Mouse (Mus musculus) kidney, embryonic 16.5 days (tissue): ENCODE data around the gene Ppan. TPM values are rescaled to one million over a fixed set of nuclear protein-coding genes. Genes with fewer than 3 reads are reported as not detected.

Source experiments
- ATAC-seq: fragments of 200-750 bp; cut with Nextera tagmentation; 2 replicates; pipeline ENCODE4 v1.8.0; 2017; ENCODE audit warnings: moderate TSS enrichment; ENCODE audit not compliant: low FRiP score, low TSS enrichment
- H3K27ac ChIP-seq: fragments of 300-500 bp; sonication (generic); 2 replicates; pipeline ENCODE4 v1.5.1; 2014; ENCODE audit warnings: low read length
- H3K27me3 ChIP-seq: fragments of 300-500 bp; sonication (generic); 2 replicates; pipeline ENCODE4 v1.6.1; 2014; ENCODE audit warnings: low read length, control low read depth, mixed read lengths; ENCODE audit not compliant: insufficient read depth
- H3K36me3 ChIP-seq: fragments of 300-500 bp; sonication (generic); 2 replicates; pipeline ENCODE4 v1.6.1; 2014; ENCODE audit warnings: low read length, control low read depth, mixed read lengths; ENCODE audit not compliant: insufficient read depth
- H3K4me1 ChIP-seq: fragments of 300-500 bp; sonication (generic); 2 replicates; pipeline ENCODE4 v1.6.1; 2014; ENCODE audit warnings: low read length, control low read depth, mixed read lengths; ENCODE audit not compliant: insufficient read depth
- H3K4me2 ChIP-seq: fragments of 300-500 bp; sonication (generic); replicated peaks from 2 replicates; pipeline ENCODE4 v1.6.1; 2014; ENCODE audit warnings: low read depth, low read length
- H3K4me3 ChIP-seq: fragments of 300-500 bp; sonication (generic); 2 replicates; pipeline ENCODE4 v1.5.1; 2014; ENCODE audit warnings: mild to moderate bottlenecking, low read length
- H3K9ac ChIP-seq: fragments of 300-500 bp; sonication (generic); replicated peaks from 2 replicates; pipeline ENCODE4 v1.6.1; 2014; ENCODE audit warnings: low read length
- H3K9me3 ChIP-seq: fragments of 300-500 bp; sonication (generic); 2 replicates; pipeline ENCODE4 v1.6.1; 2016; ENCODE audit warnings: low read length, control low read depth
- WGBS: fragments of 180-500 bp; shearing (Covaris S2); extraction: QIAGEN DNeasy Blood & Tissue Kit; methylation state at CpG from one replicate; pipeline ENCODE4 v1.1.7; 2014; 5-methylcytosine and 5-hydroxymethylcytosine counted together
- polyA plus RNA-seq: library from polyadenylated mRNA; unstranded; fragments of >200 nt; fragmentation: Nextera tagmentation; extraction: Ambion mirVana; gene quantifications from 2 replicates; pipeline ENCODE4 v1.2.1, GENCODE M21; 2015

Ppan gene
- polyA plus RNA-seq, 1 experiment from 2014 or later, result 95.3 TPM

- Histone ChIP-seq H3K27ac (peak overlapping the region; percentile 95), H3K9me3 (no peaks in the 10 kb centered on the region), H3K27me3 (0 out of 2 replicates have a peak, but pooled peaks cover 3% of the 10 kb centered on the region), H3K36me3 (peaks cover 4% of the 10 kb centered on the region; the same call in 1 of the 2 replicates), H3K4me2 (peak overlapping the region; percentile 70), H3K4me1 (0 out of 2 replicates have a peak, but pooled peaks cover 4% of the 10 kb centered on the region), H3K4me3 (peak overlapping the region; percentile 54), H3K9ac (peak overlapping the region; percentile 83)
- WGBS, result under 1% methylated on average over 62 of the region's 69 CpGs
- ATAC-seq, result peak; percentile 98
Observed at GRCm38 (mm10) chr9:20878041-20878709, 9.8 kb upstream of the Ppan start.

DNA sequence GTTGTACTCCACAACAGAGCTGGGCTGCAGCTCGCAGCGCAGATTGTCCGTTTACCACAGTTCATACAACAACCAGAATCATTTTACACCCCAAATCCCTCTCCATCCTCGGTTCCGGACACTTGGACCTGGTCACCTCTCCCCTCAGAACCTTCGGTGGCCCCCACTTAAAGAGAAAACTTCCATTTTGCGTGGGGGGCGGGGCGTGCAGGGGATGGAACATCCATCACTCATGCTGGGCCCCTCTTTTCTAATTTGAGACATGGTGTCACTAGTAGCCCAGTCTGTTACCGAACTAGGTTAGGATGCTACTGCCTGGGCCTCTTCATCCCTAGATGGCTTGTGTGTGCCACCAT lies 9.3 kb upstream of the Ppan start:
- WGBS, result 13% methylated on average over 10 of the region's 10 CpGs
- Histone ChIP-seq H3K4me1 (0 out of 2 replicates have a peak, but pooled peaks cover 4% of the 10 kb centered on the region), H3K36me3 (no peaks in the 10 kb centered on the region), H3K9ac (peak overlapping the region; percentile 83), H3K4me3 (peak overlapping the region; percentile 54), H3K9me3 (no peaks in the 10 kb centered on the region), H3K27ac (peak overlapping the region; percentile 95), H3K27me3 (0 out of 2 replicates have a peak, but pooled peaks cover 3% of the 10 kb centered on the region), H3K4me2 (peak overlapping the region; percentile 70)
- ATAC-seq, result no peak; the same call in 1 of the 2 replicates

DNA sequence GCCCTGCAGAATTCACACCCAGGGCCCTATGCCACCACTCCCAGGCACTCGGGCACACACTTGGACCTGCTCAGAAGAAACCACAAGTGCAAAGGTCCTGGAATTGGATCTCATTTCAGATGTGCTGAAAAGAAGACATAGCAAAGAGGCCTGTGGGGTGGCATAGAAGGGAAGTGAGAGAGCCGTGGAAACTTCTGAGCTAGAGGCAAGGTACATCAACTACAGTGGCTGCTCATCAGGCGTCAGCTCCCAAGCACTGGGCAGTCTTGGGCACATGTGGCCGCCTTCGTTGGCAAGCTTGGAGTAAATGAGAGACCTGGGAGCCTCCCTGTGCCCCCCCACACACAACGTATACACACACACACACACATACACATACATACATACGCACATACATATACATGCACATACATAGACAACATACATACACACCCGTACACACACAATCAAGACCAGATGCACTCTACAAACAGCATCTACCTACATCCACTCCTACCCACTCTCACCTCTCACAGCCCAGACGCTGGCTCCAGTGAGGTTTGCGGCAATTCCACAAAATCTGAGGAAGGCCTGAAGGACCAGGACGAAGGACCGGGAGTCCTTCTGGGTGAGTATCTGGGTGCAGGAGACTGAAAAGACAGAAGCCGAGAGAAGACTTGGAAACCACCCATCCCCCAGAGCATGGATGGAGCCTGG lies 8.7 kb upstream of the Ppan start, which contains the start of gene Angptl6:
Angptl6 (minus strand) TSS at position 631 of the 696 bp plus-strand sequence.
- WGBS, result 88% methylated on average over 13 of the region's 13 CpGs
- peak within 1 kb of the TSS; percentile 70 for H3K4me2 ChIP-seq
- H3K4me3 ChIP-seq, result peak within 1 kb of the TSS; percentile 54
- H3K27me3 ChIP-seq, result 0 out of 2 replicates have a peak, but pooled peaks cover 3% of the 10 kb centered on the region
- no peaks in the 10 kb centered on the region for H3K36me3 ChIP-seq
- H3K27ac ChIP-seq, result peak within 1 kb of the TSS; percentile 95
- no peak for ATAC-seq
- no peaks in the 10 kb centered on the region for H3K9me3 ChIP-seq
- H3K9ac ChIP-seq, result peak within 1 kb of the TSS; percentile 83
- 0 out of 2 replicates have a peak, but pooled peaks cover 4% of the 10 kb centered on the region for H3K4me1 ChIP-seq

GRCm38 (mm10) chr9:20886563-20886962 lies 1.4 kb upstream of the Ppan start:
- WGBS, result 98% methylated on average over 2 of the region's 2 CpGs
- Histone ChIP-seq H3K4me1 (peaks cover 7% of the 10 kb centered on the region; the same call in 1 of the 2 replicates), H3K4me2 (no peak overlapping the region), H3K36me3 (peaks cover 22% of the 10 kb centered on the region), H3K9me3 (no peaks in the 10 kb centered on the region), H3K4me3 (no peak overlapping the region), H3K9ac (no peak overlapping the region), H3K27ac (no peak overlapping the region), H3K27me3 (no peaks in the 10 kb centered on the region)
- no peak for ATAC-seq

DNA sequence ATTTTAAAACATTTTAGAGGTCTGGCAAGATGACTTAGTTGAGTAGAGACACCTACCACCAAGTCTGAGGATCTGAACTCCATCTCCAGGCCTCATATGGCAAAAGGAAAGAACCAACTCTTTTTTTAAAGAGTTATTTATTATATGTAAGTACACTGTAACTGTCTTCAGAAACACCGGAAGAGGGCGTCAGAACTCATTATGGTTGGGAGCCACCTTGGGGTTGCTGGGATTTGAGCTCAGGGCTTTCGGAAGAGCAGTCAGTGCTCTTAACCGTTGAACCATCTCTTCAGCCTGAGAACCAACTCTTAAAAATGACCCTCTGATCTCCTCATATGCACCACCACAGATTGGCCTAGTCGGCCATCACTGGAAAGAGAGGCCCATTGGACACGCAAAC lies 784 bp upstream of the Ppan start:
- 82% methylated on average over 6 of the region's 6 CpGs for WGBS
- no peak for ATAC-seq
- H3K4me2 ChIP-seq, result peak overlapping the region; percentile 84
- no peaks in the 10 kb centered on the region for H3K9me3 ChIP-seq
- peaks cover 7% of the 10 kb centered on the region; the same call in 1 of the 2 replicates for H3K4me1 ChIP-seq
- no peaks in the 10 kb centered on the region for H3K27me3 ChIP-seq
- H3K36me3 ChIP-seq, result peaks cover 29% of the 10 kb centered on the region
- H3K9ac ChIP-seq, result no peak overlapping the region
- no peak overlapping the region for H3K27ac ChIP-seq
- H3K4me3 ChIP-seq, result no peak overlapping the region

GRCm38 (mm10) chr9:20888386-20888765 lies 401 bp downstream of the Ppan start:
- Histone ChIP-seq H3K27me3 (no peaks in the 10 kb centered on the region), H3K9me3 (no peaks in the 10 kb centered on the region), H3K36me3 (peaks cover 36% of the 10 kb centered on the region), H3K4me1 (peaks cover 7% of the 10 kb centered on the region; the same call in 1 of the 2 replicates), H3K4me2 (peak overlapping the region; percentile 84), H3K4me3 (peak overlapping the region; percentile 98), H3K27ac (peak overlapping the region; percentile 89; the same call in 1 of the 2 replicates), H3K9ac (peak overlapping the region; percentile 92)
- under 1% methylated on average over 30 of the region's 30 CpGs for WGBS
- no peak; the same call in 1 of the 2 replicates for ATAC-seq

DNA sequence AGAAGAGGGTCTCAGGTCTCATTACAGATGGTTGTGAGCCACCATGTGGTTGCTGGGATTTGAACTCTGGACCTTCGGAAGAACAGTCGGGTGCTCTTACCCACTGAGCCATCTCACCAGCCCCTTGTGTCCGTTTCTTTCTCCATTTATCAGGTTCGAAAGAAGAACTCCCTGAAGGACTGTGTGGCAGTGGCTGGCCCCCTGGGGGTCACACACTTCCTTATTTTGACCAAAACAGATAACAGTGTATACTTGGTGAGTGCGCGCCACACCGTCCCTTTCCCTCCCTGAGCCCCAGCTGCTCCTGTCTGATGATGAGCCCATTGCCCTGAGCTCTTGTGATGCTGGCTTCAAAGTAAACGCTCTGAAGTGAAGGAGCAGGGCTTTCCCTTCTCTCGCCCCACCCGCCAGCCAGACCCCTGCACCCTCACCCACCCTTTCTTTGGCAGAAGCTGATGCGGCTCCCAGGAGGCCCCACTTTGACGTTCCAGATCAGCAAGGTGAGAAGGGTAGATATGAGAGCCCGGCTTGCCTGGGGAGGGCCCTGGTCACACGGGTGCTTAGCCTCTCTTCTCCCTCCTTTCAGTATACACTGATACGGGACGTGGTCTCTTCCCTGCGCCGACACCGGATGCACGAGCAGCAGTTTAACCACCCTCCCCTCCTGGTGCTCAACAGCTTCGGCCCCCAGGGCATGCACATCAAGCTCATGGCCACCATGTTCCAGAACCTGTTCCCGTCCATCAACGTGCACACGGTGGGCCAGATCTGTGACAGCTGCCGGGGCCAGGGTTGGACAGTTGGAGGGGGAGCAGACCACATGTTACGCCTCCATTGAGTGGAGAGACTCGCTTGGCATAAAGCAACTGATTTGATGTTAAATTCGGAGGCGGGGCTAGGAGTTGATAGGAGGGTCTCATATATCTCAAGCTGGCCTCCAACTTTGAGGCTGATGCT lies 1.5 kb downstream of the Ppan start:
- Histone ChIP-seq H3K9ac (no peak overlapping the region), H3K36me3 (peaks cover 47% of the 10 kb centered on the region), H3K4me3 (peak overlapping the region; percentile 98; the same call in 1 of the 2 replicates), H3K4me2 (peak overlapping the region; percentile 84), H3K27ac (no peak overlapping the region), H3K4me1 (peaks cover 7% of the 10 kb centered on the region; the same call in 1 of the 2 replicates), H3K9me3 (no peaks in the 10 kb centered on the region), H3K27me3 (no peaks in the 10 kb centered on the region)
- ATAC-seq, result no peak
- WGBS, result 86% methylated on average over 29 of the region's 29 CpGs

- no peaks in the 10 kb centered on the region for H3K27me3 ChIP-seq
- no peak overlapping the region for H3K4me2 ChIP-seq
- no peak overlapping the region for H3K27ac ChIP-seq
- WGBS, result 89% methylated on average over 5 of the region's 5 CpGs
- peaks cover 7% of the 10 kb centered on the region; the same call in 1 of the 2 replicates for H3K4me1 ChIP-seq
- H3K36me3 ChIP-seq, result peaks cover 56% of the 10 kb centered on the region
- H3K4me3 ChIP-seq, result no peak overlapping the region
- no peaks in the 10 kb centered on the region for H3K9me3 ChIP-seq
- no peak for ATAC-seq
- H3K9ac ChIP-seq, result no peak overlapping the region
Observed at GRCm38 (mm10) chr9:20890411-20890810, 2.4 kb downstream of the Ppan start.
